Mouse (Mus musculus): ENCODE measurements around the gene Fhl1. TPM values are rescaled to one million over a fixed set of nuclear protein-coding genes. Genes with fewer than 3 reads are reported as not detected.
A peak's percentile ranks its signal among the peaks of the same experiment; 100 is the strongest.

Fhl1 gene
- polyA plus RNA-seq, 1 experiment from 2014 or later, result 89.6 TPM

- no peak overlapping the region for H3K9ac ChIP-seq
- WGBS, result 26% methylated on average over 2 of the region's 2 CpGs
- no peak overlapping the region for H3K4me2 ChIP-seq (replicated peaks)
- H3K4me3 ChIP-seq, result no peak overlapping the region
- H3K27ac ChIP-seq, result no peak overlapping the region
- no peaks in the 10 kb centered on the region for H3K27me3 ChIP-seq
- no peaks in the 10 kb centered on the region for H3K9me3 ChIP-seq
- H3K4me1 ChIP-seq, result no peaks in the 10 kb centered on the region
- ATAC-seq (ENCODE audit: low FRiP score, low read depth), result no peak
- no peaks in the 10 kb centered on the region for H3K36me3 ChIP-seq
These were observed 24.1 kb downstream of the Fhl1 start for GRCm38 (mm10) chrX:56755646-56756045.

- Histone ChIP-seq H3K27me3 (no peaks in the 10 kb centered on the region), H3K4me1 (no peaks in the 10 kb centered on the region), H3K27ac (no peak overlapping the region), H3K4me3 (no peak overlapping the region), H3K36me3 (no peaks in the 10 kb centered on the region), H3K9me3 (no peaks in the 10 kb centered on the region), H3K4me2 (replicated peaks) (no peak overlapping the region), H3K9ac (no peak overlapping the region)
- no peak for ATAC-seq (ENCODE audit: low FRiP score, low read depth)
- 84% methylated on average over 7 of the region's 7 CpGs for WGBS
These were observed 24.8 kb downstream of the Fhl1 start for GRCm38 (mm10) chrX:56756352-56756751.

GRCm38 (mm10) chrX:56760257-56760760, 28.7 kb downstream of the Fhl1 start:
- no peak overlapping the region for H3K4me3 ChIP-seq
- H3K27ac ChIP-seq, result no peak overlapping the region
- no peaks in the 10 kb centered on the region for H3K9me3 ChIP-seq
- no peaks in the 10 kb centered on the region for H3K4me1 ChIP-seq
- H3K9ac ChIP-seq, result no peak overlapping the region
- ATAC-seq (ENCODE audit: low FRiP score, low read depth), result no peak
- no peaks in the 10 kb centered on the region for H3K27me3 ChIP-seq
- 81% methylated on average over 3 of the region's 3 CpGs for WGBS
- no peaks in the 10 kb centered on the region for H3K36me3 ChIP-seq
- no peak overlapping the region for H3K4me2 ChIP-seq (replicated peaks)

GRCm38 (mm10) chrX:56769838-56770237, 38.3 kb downstream of the Fhl1 start:
- no peak overlapping the region for H3K27ac ChIP-seq
- no peak overlapping the region for H3K4me3 ChIP-seq
- no peak overlapping the region for H3K9ac ChIP-seq
- H3K9me3 ChIP-seq, result no peaks in the 10 kb centered on the region
- ATAC-seq (ENCODE audit: low FRiP score, low read depth), result no peak
- H3K27me3 ChIP-seq, result no peaks in the 10 kb centered on the region
- H3K4me2 ChIP-seq (replicated peaks), result no peak overlapping the region
- no peaks in the 10 kb centered on the region for H3K36me3 ChIP-seq
- no peaks in the 10 kb centered on the region for H3K4me1 ChIP-seq

- H3K4me1 ChIP-seq, result no peaks in the 10 kb centered on the region
- H3K27me3 ChIP-seq, result no peaks in the 10 kb centered on the region
- no peak overlapping the region for H3K9ac ChIP-seq
- no peak overlapping the region for H3K27ac ChIP-seq
- H3K9me3 ChIP-seq, result no peaks in the 10 kb centered on the region
- 62% methylated on average over 1 of the region's 1 CpGs for WGBS
- H3K4me3 ChIP-seq, result no peak overlapping the region
- no peaks in the 10 kb centered on the region for H3K36me3 ChIP-seq
- no peak overlapping the region for H3K4me2 ChIP-seq (replicated peaks)
- ATAC-seq (ENCODE audit: low FRiP score, low read depth), result no peak
These were observed 40.2 kb downstream of the Fhl1 start for GRCm38 (mm10) chrX:56771751-56772150.

- no peaks in the 10 kb centered on the region for H3K27me3 ChIP-seq
- H3K27ac ChIP-seq, result no peak overlapping the region
- H3K36me3 ChIP-seq, result no peaks in the 10 kb centered on the region
- no peaks in the 10 kb centered on the region for H3K4me1 ChIP-seq
- ATAC-seq (ENCODE audit: low FRiP score, low read depth), result no peak
- H3K4me3 ChIP-seq, result no peak overlapping the region
- H3K9ac ChIP-seq, result no peak overlapping the region
- no peaks in the 10 kb centered on the region for H3K9me3 ChIP-seq
- 88% methylated on average over 4 of the region's 4 CpGs for WGBS
- H3K4me2 ChIP-seq (replicated peaks), result no peak overlapping the region
These were observed 41.7 kb downstream of the Fhl1 start for GRCm38 (mm10) chrX:56773329-56773728.

- Histone ChIP-seq H3K36me3 (peaks cover 8% of the 10 kb centered on the region), H3K4me2 (replicated peaks) (no peak overlapping the region), H3K27ac (no peak overlapping the region), H3K4me1 (no peaks in the 10 kb centered on the region), H3K9ac (no peak overlapping the region), H3K4me3 (no peak overlapping the region), H3K27me3 (no peaks in the 10 kb centered on the region), H3K9me3 (no peaks in the 10 kb centered on the region)
- 0 out of 2 replicates have a peak, but pooled peaks have one; percentile 57 for ATAC-seq (ENCODE audit: low FRiP score, low read depth)
- WGBS, result 57% methylated on average over 6 of the region's 6 CpGs
These were observed 54.9 kb downstream of the Fhl1 start for GRCm38 (mm10) chrX:56786281-56787061.

GRCm38 (mm10) chrX:56787486-56787885, 55.9 kb downstream of the Fhl1 start:
- Histone ChIP-seq H3K27ac (no peak overlapping the region), H3K36me3 (peaks cover 8% of the 10 kb centered on the region), H3K4me3 (no peak overlapping the region), H3K9ac (no peak overlapping the region), H3K4me2 (replicated peaks) (no peak overlapping the region), H3K27me3 (no peaks in the 10 kb centered on the region), H3K4me1 (no peaks in the 10 kb centered on the region), H3K9me3 (no peaks in the 10 kb centered on the region)
- ATAC-seq (ENCODE audit: low FRiP score, low read depth), result no peak
- 79% methylated on average over 3 of the region's 3 CpGs for WGBS

- Histone ChIP-seq H3K36me3 (peaks cover 18% of the 10 kb centered on the region), H3K4me1 (no peaks in the 10 kb centered on the region), H3K27me3 (no peaks in the 10 kb centered on the region), H3K27ac (no peak overlapping the region), H3K9ac (no peak overlapping the region), H3K4me2 (replicated peaks) (no peak overlapping the region), H3K4me3 (no peak overlapping the region), H3K9me3 (no peaks in the 10 kb centered on the region)
- ATAC-seq (ENCODE audit: low FRiP score, low read depth), result no peak
- 91% methylated on average over 4 of the region's 4 CpGs for WGBS
These were observed 59.0 kb downstream of the Fhl1 start for GRCm38 (mm10) chrX:56790591-56790990.

GRCm38 (mm10) chrX:56791268-56791667, 59.7 kb downstream of the Fhl1 start:
- no peak overlapping the region for H3K4me3 ChIP-seq
- 52% methylated on average over 15 of the region's 15 CpGs for WGBS

GRCm38 (mm10) chrX:56821765-56822603, 90.4 kb downstream of the Fhl1 start, which contains the start of gene Map7d3:
TSS of gene Map7d3 (minus strand) at chrX:56822326.
- 20% methylated on average over 35 of the region's 35 CpGs for WGBS
- Histone ChIP-seq H3K9me3 (no peaks in the 10 kb centered on the region), H3K9ac (peak within 1 kb of the TSS; percentile 51)

More at GRCm38 (mm10) chrX:56791268-56791667, 59.7 kb downstream of the Fhl1 start:
- Histone ChIP-seq H3K4me1 (no peaks in the 10 kb centered on the region), H3K4me2 (replicated peaks) (no peak overlapping the region), H3K9ac (no peak overlapping the region), H3K9me3 (no peaks in the 10 kb centered on the region), H3K36me3 (peaks cover 18% of the 10 kb centered on the region), H3K27me3 (no peaks in the 10 kb centered on the region), H3K27ac (no peak overlapping the region)
- no peak for ATAC-seq (ENCODE audit: low FRiP score, low read depth)

GRCm38 (mm10) chrX:56827492-56827891, 95.9 kb downstream of the Fhl1 start:
- ATAC-seq (ENCODE audit: low FRiP score, low read depth), result no peak
- 76% methylated on average over 6 of the region's 6 CpGs for WGBS

More at GRCm38 (mm10) chrX:56821765-56822603, 90.4 kb downstream of the Fhl1 start, which contains the start of gene Map7d3:
- ATAC-seq (ENCODE audit: low FRiP score, low read depth), result peak; percentile 80
- Histone ChIP-seq H3K27ac (no peak within 1 kb of the TSS), H3K27me3 (no peaks in the 10 kb centered on the region), H3K4me3 (peak within 1 kb of the TSS; percentile 49), H3K4me2 (replicated peaks) (peak within 1 kb of the TSS; percentile 65), H3K36me3 (peaks cover 4% of the 10 kb centered on the region; the same call in 1 of the 2 replicates), H3K4me1 (no peaks in the 10 kb centered on the region)

More at GRCm38 (mm10) chrX:56827492-56827891, 95.9 kb downstream of the Fhl1 start:
- H3K4me2 ChIP-seq (replicated peaks), result no peak overlapping the region
- H3K9ac ChIP-seq, result no peak overlapping the region
- no peaks in the 10 kb centered on the region for H3K9me3 ChIP-seq
- H3K27me3 ChIP-seq, result no peaks in the 10 kb centered on the region
- no peaks in the 10 kb centered on the region for H3K4me1 ChIP-seq
- H3K36me3 ChIP-seq, result no peaks in the 10 kb centered on the region
- H3K27ac ChIP-seq, result no peak overlapping the region
- H3K4me3 ChIP-seq, result no peak overlapping the region
